Mouse (Mus musculus): ENCODE measurements around the gene Bmp8a. TPM values are rescaled to one million over a fixed set of nuclear protein-coding genes. Genes with fewer than 3 reads are reported as not detected.
A peak's percentile ranks its signal among the peaks of the same experiment; 100 is the strongest.

The Bmp8a gene
- polyA plus RNA-seq, 1 experiment from 2014 or later, result not detected

DNA sequence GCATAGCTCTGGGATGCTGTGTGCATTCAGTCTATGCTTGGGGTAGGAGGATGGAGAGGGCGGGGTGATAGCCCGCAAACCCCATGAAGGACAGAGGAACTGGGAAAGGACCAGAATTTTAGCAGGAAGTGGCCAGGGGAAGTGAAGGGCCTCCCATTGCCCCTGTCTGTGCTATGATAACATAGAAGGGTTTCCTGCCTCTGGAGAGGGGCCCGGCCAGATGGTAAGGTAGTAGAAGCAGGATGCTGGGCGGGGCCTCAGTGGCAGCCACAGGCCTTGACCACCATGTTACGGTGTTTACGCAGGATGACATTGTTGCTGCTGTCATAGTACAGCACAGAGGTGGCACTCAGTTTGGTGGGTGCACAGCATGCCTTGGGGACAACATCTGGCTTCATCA lies 30.0 kb downstream of the Bmp8a start:
- ATAC-seq (ENCODE audit: insufficient number of reproducible peaks, insufficient read depth, low FRiP score, low read depth), result no peak
- Histone ChIP-seq H3K27ac (replicated peaks in 1 of 2; ENCODE audit: control insufficient read depth in 1 of 2, insufficient read depth in 1 of 2, low read depth in 2 of 2, low read length in 2 of 2) (no peak overlapping the region), H3K4me1 (ENCODE audit: control insufficient read depth in 2 of 2, insufficient read depth in 2 of 2, low read length in 2 of 2) (peaks cover 9 to 11% of the 10 kb centered on the region in 2 experiments), H3K9ac (ENCODE audit: low read length) (no peak overlapping the region), H3K27me3 (ENCODE audit: control insufficient read depth, insufficient read depth, low read length) (no peaks in the 10 kb centered on the region), H3K9me3 (ENCODE audit: control insufficient read depth, low read length) (peaks cover 4% of the 10 kb centered on the region; the same call in 1 of the 2 replicates), H3K4me2 (ENCODE audit: low read length) (no peak overlapping the region), H3K4me3 (ENCODE audit: control insufficient read depth in 1 of 2, insufficient read depth in 1 of 2, low read depth in 1 of 2, low read length in 2 of 2) (no peak overlapping the region), H3K36me3 (ENCODE audit: control insufficient read depth, insufficient read depth, low read length) (no peaks in the 10 kb centered on the region)
- WGBS, result 72% methylated on average over 6 of the region's 6 CpGs

DNA sequence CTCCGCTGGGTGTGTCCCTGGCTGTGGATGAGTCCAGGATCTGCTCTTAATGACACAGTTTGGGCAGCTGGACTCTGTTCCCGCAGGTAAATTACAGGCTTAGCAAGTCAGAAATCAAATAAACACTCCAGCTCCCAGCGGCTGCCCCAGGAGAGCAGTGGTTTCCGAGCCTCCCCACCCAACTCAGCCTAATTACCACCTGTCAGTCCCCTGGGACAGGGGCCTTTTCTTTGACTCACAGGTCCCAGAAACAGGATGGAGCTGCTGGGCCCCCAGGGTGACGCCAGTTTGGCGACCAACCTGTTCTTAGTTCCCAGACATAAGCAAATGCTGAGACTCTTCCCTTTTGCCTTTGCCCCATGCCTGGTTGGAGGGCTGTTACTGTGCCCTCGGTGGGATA lies 31.2 kb downstream of the Bmp8a start:
- Histone ChIP-seq H3K27me3 (ENCODE audit: control insufficient read depth, insufficient read depth, low read length) (no peaks in the 10 kb centered on the region), H3K9ac (ENCODE audit: low read length) (no peak overlapping the region), H3K9me3 (ENCODE audit: control insufficient read depth, low read length) (peaks cover 4% of the 10 kb centered on the region; the same call in 1 of the 2 replicates), H3K36me3 (ENCODE audit: control insufficient read depth, insufficient read depth, low read length) (peaks cover 3% of the 10 kb centered on the region; the same call in 1 of the 2 replicates), H3K4me2 (ENCODE audit: low read length) (no peak overlapping the region), H3K4me1 (ENCODE audit: control insufficient read depth in 2 of 2, insufficient read depth in 2 of 2, low read length in 2 of 2) (peaks cover 13 to 15% of the 10 kb centered on the region in 2 experiments), H3K4me3 (ENCODE audit: control insufficient read depth in 1 of 2, insufficient read depth in 1 of 2, low read depth in 1 of 2, low read length in 2 of 2) (no peak overlapping the region), H3K27ac (replicated peaks in 1 of 2; ENCODE audit: control insufficient read depth in 1 of 2, insufficient read depth in 1 of 2, low read depth in 2 of 2, low read length in 2 of 2) (no peak overlapping the region)
- 84% methylated on average over 7 of the region's 7 CpGs for WGBS
- ATAC-seq (ENCODE audit: insufficient number of reproducible peaks, insufficient read depth, low FRiP score, low read depth), result no peak

DNA sequence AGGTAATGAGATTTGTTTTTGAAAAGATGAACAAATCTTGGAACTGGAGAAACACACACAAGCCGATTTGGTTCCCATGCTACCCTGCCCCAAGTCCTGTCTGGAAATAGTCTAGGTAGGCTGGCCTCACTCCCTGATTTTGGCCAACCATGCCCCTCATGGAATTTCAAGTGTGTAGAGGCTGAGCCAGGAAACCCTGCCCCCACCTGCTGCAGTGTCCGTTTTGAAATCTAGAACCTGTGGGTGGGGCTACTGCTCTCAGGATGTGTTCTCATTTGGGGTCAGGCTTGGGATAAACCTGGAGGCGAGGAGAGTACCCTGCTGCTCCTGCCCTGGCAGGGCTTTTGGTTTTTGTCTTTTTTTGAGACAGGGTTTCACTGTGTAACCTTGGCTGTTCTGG lies 34.8 kb downstream of the Bmp8a start:
- ATAC-seq (ENCODE audit: insufficient number of reproducible peaks, insufficient read depth, low FRiP score, low read depth), result no peak
- no peak overlapping the region for H3K4me3 ChIP-seq (ENCODE audit: control insufficient read depth in 1 of 2, insufficient read depth in 1 of 2, low read depth in 1 of 2, low read length in 2 of 2)
- 25% methylated on average over 3 of the region's 3 CpGs for WGBS

DNA sequence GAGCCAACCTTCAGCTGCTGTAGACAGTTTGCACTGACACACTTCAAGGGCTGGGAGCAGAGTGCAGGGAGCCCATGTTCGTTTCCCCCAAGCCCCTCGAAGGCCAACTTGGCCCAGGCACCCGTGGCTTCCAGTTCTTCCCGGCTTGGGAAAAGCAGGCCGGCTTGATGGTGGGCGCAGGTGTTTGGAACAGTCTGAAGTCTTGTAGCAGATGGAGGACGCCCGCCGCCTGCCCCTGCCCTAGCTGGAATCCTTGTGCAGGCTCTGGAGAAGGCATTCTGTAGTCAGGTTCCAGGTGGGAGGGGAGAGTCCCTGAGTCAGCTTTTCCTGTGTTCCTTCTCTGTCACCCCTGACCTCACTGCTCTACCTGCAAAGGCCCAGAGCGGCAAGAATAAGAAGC lies 36.1 kb downstream of the Bmp8a start:
- H3K9me3 ChIP-seq (ENCODE audit: control insufficient read depth, low read length), result peaks cover 11% of the 10 kb centered on the region; the same call in 1 of the 2 replicates
- no peaks in the 10 kb centered on the region for H3K27me3 ChIP-seq (ENCODE audit: control insufficient read depth, insufficient read depth, low read length)
- H3K36me3 ChIP-seq (ENCODE audit: control insufficient read depth, insufficient read depth, low read length), result peaks cover 33% of the 10 kb centered on the region
- WGBS, result 91% methylated on average over 10 of the region's 10 CpGs
- ATAC-seq (ENCODE audit: insufficient number of reproducible peaks, insufficient read depth, low FRiP score, low read depth), result no peak
- peaks cover 13 to 15% of the 10 kb centered on the region in 2 experiments for H3K4me1 ChIP-seq (ENCODE audit: control insufficient read depth in 2 of 2, insufficient read depth in 2 of 2, low read length in 2 of 2)
- no peak overlapping the region for H3K4me3 ChIP-seq (ENCODE audit: control insufficient read depth in 1 of 2, insufficient read depth in 1 of 2, low read depth in 1 of 2, low read length in 2 of 2)
- H3K9ac ChIP-seq (ENCODE audit: low read length), result no peak overlapping the region
- no peak overlapping the region for H3K27ac ChIP-seq (replicated peaks in 1 of 2; ENCODE audit: control insufficient read depth in 1 of 2, insufficient read depth in 1 of 2, low read depth in 2 of 2, low read length in 2 of 2)
- H3K4me2 ChIP-seq (ENCODE audit: low read length), result no peak overlapping the region

More for the DNA sequence above, 34.8 kb downstream of the Bmp8a start:
- H3K27me3 ChIP-seq (ENCODE audit: control insufficient read depth, insufficient read depth, low read length), result no peaks in the 10 kb centered on the region
- H3K4me1 ChIP-seq (ENCODE audit: control insufficient read depth in 2 of 2, insufficient read depth in 2 of 2, low read length in 2 of 2), result peaks cover 13 to 15% of the 10 kb centered on the region in 2 experiments
- peaks cover 21% of the 10 kb centered on the region for H3K36me3 ChIP-seq (ENCODE audit: control insufficient read depth, insufficient read depth, low read length)
- H3K9ac ChIP-seq (ENCODE audit: low read length), result no peak overlapping the region
- H3K27ac ChIP-seq (replicated peaks in 1 of 2; ENCODE audit: control insufficient read depth in 1 of 2, insufficient read depth in 1 of 2, low read depth in 2 of 2, low read length in 2 of 2), result no peak overlapping the region; a peak in 1 of 4 replicates
- H3K4me2 ChIP-seq (ENCODE audit: low read length), result no peak overlapping the region; the same call in 1 of the 2 replicates
- peaks cover 11% of the 10 kb centered on the region; the same call in 1 of the 2 replicates for H3K9me3 ChIP-seq (ENCODE audit: control insufficient read depth, low read length)

DNA sequence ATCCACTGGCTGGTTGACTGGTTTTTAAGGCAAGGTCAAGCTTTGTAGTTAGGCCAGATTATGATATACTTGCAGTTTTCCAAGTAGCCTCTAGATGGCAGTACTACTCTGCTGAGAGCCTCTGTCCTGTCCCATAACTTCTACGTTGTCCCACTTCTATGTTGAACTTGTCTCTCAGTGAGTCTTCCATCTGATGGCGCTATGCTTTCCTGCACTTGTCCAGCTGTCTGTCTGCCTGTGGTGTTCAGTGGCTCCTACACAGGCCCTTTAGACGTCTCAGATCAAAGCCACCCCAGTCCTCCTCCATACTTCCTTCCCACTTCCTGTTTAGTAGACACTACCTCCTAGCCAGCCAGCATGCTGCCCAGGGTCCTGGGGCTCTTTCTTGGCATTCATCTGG lies 37.3 kb downstream of the Bmp8a start:
- Histone ChIP-seq H3K4me1 (ENCODE audit: control insufficient read depth in 2 of 2, insufficient read depth in 2 of 2, low read length in 2 of 2) (peaks cover 13 to 15% of the 10 kb centered on the region in 2 experiments), H3K36me3 (ENCODE audit: control insufficient read depth, insufficient read depth, low read length) (peaks cover 43% of the 10 kb centered on the region), H3K9ac (ENCODE audit: low read length) (no peak overlapping the region), H3K27ac (replicated peaks in 1 of 2; ENCODE audit: control insufficient read depth in 1 of 2, insufficient read depth in 1 of 2, low read depth in 2 of 2, low read length in 2 of 2) (no peak overlapping the region), H3K4me3 (ENCODE audit: control insufficient read depth in 1 of 2, insufficient read depth in 1 of 2, low read depth in 1 of 2, low read length in 2 of 2) (no peak overlapping the region), H3K9me3 (ENCODE audit: control insufficient read depth, low read length) (peaks cover 7% of the 10 kb centered on the region; the same call in 1 of the 2 replicates), H3K27me3 (ENCODE audit: control insufficient read depth, insufficient read depth, low read length) (no peaks in the 10 kb centered on the region), H3K4me2 (ENCODE audit: low read length) (no peak overlapping the region)
- peak; percentile 31; the same call in 1 of the 2 replicates for ATAC-seq (ENCODE audit: insufficient number of reproducible peaks, insufficient read depth, low FRiP score, low read depth)
- 22% methylated on average over 3 of the region's 3 CpGs for WGBS

DNA sequence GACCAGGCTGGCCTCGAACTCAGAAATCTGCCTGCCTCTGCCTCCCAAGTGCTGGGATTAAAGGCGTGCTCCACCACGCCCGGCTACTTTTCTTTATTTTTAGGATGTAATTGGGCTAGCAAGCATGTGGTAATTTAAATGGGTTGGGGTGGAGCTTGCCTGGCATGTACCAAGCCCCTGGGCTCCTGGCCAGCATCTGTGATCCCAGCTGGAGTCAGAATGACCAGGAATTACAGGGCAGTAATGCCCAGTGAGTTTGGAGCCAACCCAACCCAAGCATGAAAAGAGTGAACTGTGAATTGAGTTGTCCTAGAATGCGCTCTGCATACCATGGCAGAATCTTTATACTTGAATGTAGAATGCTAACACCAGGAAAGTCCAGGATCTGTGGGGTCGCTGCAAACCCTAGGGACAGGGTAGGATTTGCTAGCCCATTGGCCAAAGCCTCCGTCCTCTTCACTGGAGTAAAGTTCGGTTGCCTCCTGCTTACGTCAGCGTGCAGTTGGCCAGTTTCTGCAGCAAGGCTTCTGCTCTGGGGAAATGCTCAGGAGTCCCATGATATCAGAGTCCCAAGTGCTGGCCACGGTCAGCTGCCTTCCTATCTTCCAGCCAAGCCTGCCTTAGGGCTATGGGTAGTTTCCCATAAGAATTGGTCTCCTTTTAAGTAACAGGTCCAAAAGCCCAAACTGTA lies 43.9 kb downstream of the Bmp8a start:
- no peak overlapping the region for H3K4me3 ChIP-seq (ENCODE audit: control insufficient read depth in 1 of 2, insufficient read depth in 1 of 2, low read depth in 1 of 2, low read length in 2 of 2)
- H3K36me3 ChIP-seq (ENCODE audit: control insufficient read depth, insufficient read depth, low read length), result peaks cover 95% of the 10 kb centered on the region
- 0 out of 4 replicates have a peak, but pooled peaks cover 2 to 5% of the 10 kb centered on the region in 2 experiments for H3K4me1 ChIP-seq (ENCODE audit: control insufficient read depth in 2 of 2, insufficient read depth in 2 of 2, low read length in 2 of 2)
- 86% methylated on average over 11 of the region's 11 CpGs for WGBS
- H3K9me3 ChIP-seq (ENCODE audit: control insufficient read depth, low read length), result peaks cover 6% of the 10 kb centered on the region; the same call in 1 of the 2 replicates
- no peak overlapping the region for H3K9ac ChIP-seq (ENCODE audit: low read length)
- H3K4me2 ChIP-seq (ENCODE audit: low read length), result no peak overlapping the region
- ATAC-seq (ENCODE audit: insufficient number of reproducible peaks, insufficient read depth, low FRiP score, low read depth), result no peak
- no peaks in the 10 kb centered on the region for H3K27me3 ChIP-seq (ENCODE audit: control insufficient read depth, insufficient read depth, low read length)
- H3K27ac ChIP-seq (replicated peaks in 1 of 2; ENCODE audit: control insufficient read depth in 1 of 2, insufficient read depth in 1 of 2, low read depth in 2 of 2, low read length in 2 of 2), result 0 out of 4 replicates have a peak overlapping the region, but pooled peaks of 1 of the 2 experiments have one; percentile 14

DNA sequence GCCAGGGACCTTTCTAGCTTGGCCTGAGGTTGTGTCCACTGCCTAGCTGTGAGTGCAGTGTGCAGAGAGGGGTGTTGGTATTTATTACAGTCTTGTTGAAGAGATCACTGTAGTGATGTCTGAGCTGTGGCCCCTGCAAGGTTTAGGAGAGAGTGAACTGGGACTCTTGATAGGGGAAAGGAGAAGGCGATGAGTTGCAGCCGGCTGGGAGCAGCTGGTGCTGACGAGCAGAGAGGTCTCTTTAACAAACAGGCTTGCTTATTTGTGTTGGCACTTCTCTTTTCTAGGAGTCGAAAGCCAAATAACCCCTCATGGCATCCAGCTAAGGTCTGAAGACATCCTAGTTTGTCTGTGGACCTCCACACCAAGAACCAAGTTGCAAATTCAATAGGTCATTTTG lies 44.8 kb downstream of the Bmp8a start:
- H3K9ac ChIP-seq (ENCODE audit: low read length), result no peak overlapping the region
- no peak overlapping the region for H3K4me2 ChIP-seq (ENCODE audit: low read length)
- 58% methylated on average over 4 of the region's 4 CpGs for WGBS
- H3K27ac ChIP-seq (replicated peaks in 1 of 2; ENCODE audit: control insufficient read depth in 1 of 2, insufficient read depth in 1 of 2, low read depth in 2 of 2, low read length in 2 of 2), result no peak overlapping the region
- H3K4me3 ChIP-seq (ENCODE audit: control insufficient read depth in 1 of 2, insufficient read depth in 1 of 2, low read depth in 1 of 2, low read length in 2 of 2), result no peak overlapping the region
- no peaks in the 10 kb centered on the region for H3K27me3 ChIP-seq (ENCODE audit: control insufficient read depth, insufficient read depth, low read length)
- peaks cover 2 to 10% of the 10 kb centered on the region in 2 experiments; a peak in 1 of 4 replicates for H3K4me1 ChIP-seq (ENCODE audit: control insufficient read depth in 2 of 2, insufficient read depth in 2 of 2, low read length in 2 of 2)
- peaks cover 95% of the 10 kb centered on the region for H3K36me3 ChIP-seq (ENCODE audit: control insufficient read depth, insufficient read depth, low read length)
- no peak for ATAC-seq (ENCODE audit: insufficient number of reproducible peaks, insufficient read depth, low FRiP score, low read depth)
- H3K9me3 ChIP-seq (ENCODE audit: control insufficient read depth, low read length), result no peaks in the 10 kb centered on the region
